ENCODE assay signal across 8 mouse cellular contexts in genomic region chr5:66617921-66618460, GRCm38 (mm10). TPM values are rescaled to one million over a fixed set of nuclear protein-coding genes. Genes with fewer than 3 reads are reported as not detected.
DNase-seq lines count a peak whose midpoint lies in the region; ATAC-seq and TF ChIP-seq lines count a peak whose summit lies in the region.

No protein-coding gene starts in this region.

- WGBS in heart, adult 2 months = under 1% methylated on average over 54 of the region's 54 CpGs

- TF ChIP-seq CTCF in heart, adult 2 months (IDR thresholded peaks at IDR 0.05) = no peak

- peak overlapping the region; percentile 47 for H3K4me3 ChIP-seq in erythroblast, embryonic 14.5 days (replicated peaks)
- peak overlapping the region; percentile 92 for H3K4me3 ChIP-seq in heart, adult 2 months

- peak overlapping the region; percentile 93 for H3K9ac ChIP-seq in heart, adult 2 months (ENCODE audit: low read depth, low read length)

- H3K36me3 ChIP-seq in erythroblast, embryonic 14.5 days (ENCODE audit: control insufficient read depth) = no peaks in the 10 kb centered on the region
- peaks cover 7% of the 10 kb centered on the region for H3K36me3 ChIP-seq in heart, adult 2 months (ENCODE audit: control insufficient read depth, insufficient read depth, low read length)

- no peak for ATAC-seq in erythroblast, adult 5-6 weeks (replicated peaks; ENCODE audit: low FRiP score, poor library complexity, severe bottlenecking)

- no peaks in the 10 kb centered on the region for H3K9me3 ChIP-seq in erythroblast, embryonic 14.5 days (ENCODE audit: control insufficient read depth, low read length)

- H3K27me3 ChIP-seq in erythroblast, embryonic 14.5 days (ENCODE audit: control insufficient read depth) = peaks cover 52% of the 10 kb centered on the region
- no peaks in the 10 kb centered on the region for H3K27me3 ChIP-seq in heart, adult 2 months (ENCODE audit: control insufficient read depth, insufficient read depth, low read length)

- H3K79me2 ChIP-seq in heart, adult 2 months (replicated peaks; ENCODE audit: control insufficient read depth, insufficient read depth, low read length) = peaks cover 2% of the 10 kb centered on the region

- no peaks in the 10 kb centered on the region; the same call in 1 of the 2 replicates for H3K4me1 ChIP-seq in erythroblast, embryonic 14.5 days (ENCODE audit: control insufficient read depth)
- H3K4me1 ChIP-seq in heart, adult 2 months (ENCODE audit: control insufficient read depth, insufficient read depth, low read length) = peaks cover 22% of the 10 kb centered on the region

- TF ChIP-seq POLR2A in heart, adult 2 months (IDR thresholded peaks at IDR 0.05; ENCODE audit: insufficient read depth, low read depth, low read length) = no peak

- peak; percentile 38 for DNase-seq in urinary bladder, postnatal 25 days (ENCODE audit: low spot score)
- DNase-seq in urinary bladder, postnatal 36 days (ENCODE audit: low spot score in 2 of 2) = no peak
- peak in 1 of 2 experiments; percentile 75 for DNase-seq in heart, adult 2 months
- DNase-seq in kidney, adult 9 months = peak; percentile 89
- peak; percentile 39 for DNase-seq in lung, postnatal 14 days
- no peak for DNase-seq in c-Kit-positive CD71-positive TER-119-positive erythroid progenitor cells, embryonic 14.5 days (ENCODE audit: low spot score)

- TF ChIP-seq EP300 in heart, adult 2 months (IDR thresholded peaks at IDR 0.05; ENCODE audit: insufficient read depth, low read depth, low read length) = no peak

- intact Hi-C loops in heart, adult 2 months (cut with DNase I) = loop anchor here (1.0 to 2.0 kb wide), 3 partner anchors 15 to 57 kb away; no protein-coding TSS in a partner anchor

- H3K27ac ChIP-seq in heart, adult 2 months = peak overlapping the region; percentile 93

RNA-seq across cellular contexts. Expression of gene Apbb2, which starts 0.6 kb away (rescaled TPM):
- polyA plus RNA-seq in erythroblast, embryonic 14.5 days (2012) = 0.06 TPM in 1 of 2 replicates, not detected in the other
- not detected in 2 replicates for total RNA-seq in erythroblast, adult 5-6 weeks (2015; ENCODE audit: low replicate concordance)
- total RNA-seq in erythroblast, adult 5-6 weeks (2017; ENCODE audit: low replicate concordance) = 0.34 TPM in 1 of 2 replicates, not detected in the other
- 10 to 100 TPM; 39.9 to 40.0 TPM for total RNA-seq in heart, adult 2 months (2021)
- 26.7 and 32.4 TPM in 2 replicates for polyA plus RNA-seq in heart, adult 2 months (2012; rRNA removed)

RNA-seq across cellular contexts. Expression of gene Uchl1, which starts 57.9 kb away (rescaled TPM):
- polyA plus RNA-seq in erythroblast, embryonic 14.5 days (2012) = not detected in 2 replicates
- total RNA-seq in erythroblast, adult 5-6 weeks (2015; ENCODE audit: low replicate concordance) = not detected in 2 replicates
- total RNA-seq in erythroblast, adult 5-6 weeks (2017; ENCODE audit: low replicate concordance) = 0.98 TPM in 1 of 2 replicates, not detected in the other
- 10 to 100 TPM in 1 of 2 experiments, 1 to 10 TPM in 1; 7.2 to 10.3 TPM for total RNA-seq in heart, adult 2 months (2021)
- 13.4 and 20.8 TPM in 2 replicates for polyA plus RNA-seq in heart, adult 2 months (2012; rRNA removed)

Comparison
In these comparisons a context has a peak if more than half of its experiments do, and no peak if none do; other contexts are left out.
1. DNase-seq: peak in urinary bladder, postnatal 25 days (single experiment), kidney, adult 9 months (single experiment) and lung, postnatal 14 days (single experiment); none in urinary bladder, postnatal 36 days (0 of 2) and c-Kit-positive CD71-positive TER-119-positive erythroid progenitor cells, embryonic 14.5 days (single experiment).
2. RNA of gene Apbb2, which starts 0.6 kb away (total RNA-seq): 39.9 to 40.0 TPM in heart, adult 2 months; 0.34 TPM in erythroblast, adult 5-6 weeks; every median in the first group is over 10 times any median in the second.
3. RNA of gene Uchl1, which starts 57.9 kb away (total RNA-seq): 7.2 to 10.3 TPM in heart, adult 2 months; 0.98 TPM in erythroblast, adult 5-6 weeks; every median in the first group is over 4 times any median in the second.